Mouse (Mus musculus): ENCODE results near the gene Yif1a. TPM values are rescaled to one million over a fixed set of nuclear protein-coding genes. Genes with fewer than 3 reads are reported as not detected.
A peak's percentile ranks its signal among the peaks of the same experiment; 100 is the strongest.

Gene Yif1a
- polyA plus RNA-seq, 1 experiment from 2014 or later = 105 TPM

DNA sequence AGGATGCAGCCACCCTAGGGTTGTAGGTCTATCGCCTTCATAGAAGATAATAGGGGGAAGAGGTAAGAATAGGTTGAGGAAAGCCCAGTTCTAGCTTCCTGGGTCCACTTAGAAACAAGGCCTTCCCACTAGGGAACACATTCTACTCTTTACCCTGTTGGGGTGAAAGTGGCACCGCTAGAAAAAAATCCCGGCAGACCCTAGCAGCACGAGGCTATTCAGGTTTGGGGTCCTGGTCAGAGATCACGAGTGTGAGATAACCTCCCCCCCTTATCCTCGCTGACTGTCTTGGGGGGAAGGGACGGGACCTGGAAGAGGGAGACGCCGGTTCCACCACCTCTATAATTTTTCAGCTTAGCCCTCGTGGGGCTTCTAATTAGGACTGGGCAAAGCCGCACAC lies 17.3 kb upstream of the Yif1a start:
- DNase-seq (ENCODE audit: low spot score) = no peak
- 15% methylated on average over 11 of the region's 11 CpGs for WGBS
- no peak for TF ChIP-seq CTCF (IDR thresholded peaks at IDR 0.05)
- TF ChIP-seq EP300 (IDR thresholded peaks at IDR 0.05) = no peak
- Histone ChIP-seq H3K4me3 (ENCODE audit: low read depth, low read length) (peak overlapping the region; percentile 41; the same call in 1 of the 2 replicates), H3K4me2 (replicated peaks; ENCODE audit: low read depth, low read length) (peak overlapping the region; percentile 70), H3K9me3 (ENCODE audit: low read length) (no peaks in the 10 kb centered on the region), H3K27ac (ENCODE audit: low read length) (0 out of 2 replicates have a peak overlapping the region, but pooled peaks have one; percentile 2), H3K36me3 (ENCODE audit: insufficient read depth, low read length) (no peaks in the 10 kb centered on the region), H3K9ac (replicated peaks; ENCODE audit: low read depth) (0 out of 2 replicates have a peak overlapping the region, but pooled peaks have one; percentile 16), H3K27me3 (replicated peaks; ENCODE audit: insufficient read depth, low read length) (0 out of 2 replicates have a peak, but pooled peaks cover 11% of the 10 kb centered on the region), H3K4me1 (ENCODE audit: insufficient read depth, low read depth, low read length) (peaks cover 14% of the 10 kb centered on the region; the same call in 1 of the 2 replicates)
- no peak for ATAC-seq

DNA sequence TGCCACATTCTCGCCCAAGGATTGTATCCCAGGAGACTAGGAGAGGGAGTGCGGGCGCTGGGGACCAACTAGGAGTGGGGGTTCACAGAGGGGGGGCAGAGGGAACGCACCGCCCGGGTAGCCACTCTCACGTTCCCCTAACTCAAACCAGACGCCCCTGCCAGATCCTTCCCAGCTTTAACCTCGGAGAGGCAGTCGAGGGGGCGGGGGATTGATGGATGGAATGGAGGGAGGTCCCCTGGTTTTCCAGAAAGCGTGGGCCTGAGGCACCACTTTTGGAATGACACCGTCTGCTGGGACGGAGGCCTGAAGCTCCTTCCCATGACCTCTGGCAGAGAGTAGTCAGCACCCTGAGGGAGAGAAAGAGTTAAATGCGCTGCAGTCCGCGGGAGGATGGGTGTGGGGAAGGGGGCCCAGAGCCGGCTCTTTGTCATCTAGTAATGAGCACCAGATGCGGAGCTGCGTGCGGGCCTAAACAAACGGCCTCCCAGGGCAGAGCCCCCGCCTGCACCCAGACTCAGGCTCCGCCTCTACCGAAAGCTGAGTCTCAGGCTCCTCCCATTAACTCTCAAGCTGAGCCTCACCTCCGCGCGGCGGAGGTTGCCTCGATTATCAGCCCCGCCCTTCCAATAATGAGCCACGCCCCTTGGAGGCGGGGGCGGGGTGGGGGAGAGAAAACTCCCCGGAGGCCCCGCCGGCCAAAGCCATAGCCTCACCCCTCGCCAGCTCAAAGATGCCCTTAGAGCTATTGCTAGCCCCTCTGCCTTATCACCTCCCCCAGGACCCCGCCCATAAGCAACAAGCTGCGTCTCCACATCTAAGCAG lies 16.6 kb upstream of the Yif1a start:
- peak; percentile 80 for ATAC-seq

DNA sequence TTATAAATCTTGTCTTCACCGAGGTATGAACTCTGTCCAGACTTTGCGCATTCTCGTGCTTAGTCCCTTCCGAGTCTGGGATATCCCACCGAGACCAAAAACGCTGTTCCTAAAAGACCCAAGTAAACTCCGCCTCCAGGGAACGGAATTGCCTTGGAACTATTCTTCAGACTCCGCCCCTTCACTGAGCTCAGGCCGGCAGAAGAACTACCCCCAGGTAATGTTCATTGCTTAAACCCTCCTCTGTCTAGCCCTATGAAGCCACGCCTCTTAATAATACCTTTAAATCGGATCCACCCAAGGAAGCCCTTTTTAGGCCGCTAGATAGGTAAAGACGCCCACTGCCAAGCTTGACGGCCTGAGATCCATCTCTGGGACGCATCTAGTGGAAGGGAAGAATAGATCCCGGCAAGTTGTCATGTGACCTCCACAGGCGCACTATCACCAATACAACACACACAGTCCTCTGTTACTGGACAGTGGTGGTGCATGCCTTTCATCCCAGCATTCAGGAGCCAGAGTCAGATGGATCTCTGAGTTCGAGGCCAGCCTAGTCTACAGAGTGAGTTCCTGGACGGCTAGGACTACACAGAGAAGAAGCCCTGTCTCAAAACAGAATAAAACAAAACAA lies 15.8 kb upstream of the Yif1a start:
- Histone ChIP-seq H3K9me3 (ENCODE audit: low read length) (no peaks in the 10 kb centered on the region), H3K4me1 (ENCODE audit: insufficient read depth, low read depth, low read length) (peaks cover 7% of the 10 kb centered on the region; the same call in 1 of the 2 replicates), H3K36me3 (ENCODE audit: insufficient read depth, low read length) (no peaks in the 10 kb centered on the region), H3K4me3 (ENCODE audit: low read depth, low read length) (peak overlapping the region; percentile 41), H3K27ac (ENCODE audit: low read length) (peak overlapping the region; percentile 11; the same call in 1 of the 2 replicates), H3K27me3 (replicated peaks; ENCODE audit: insufficient read depth, low read length) (0 out of 2 replicates have a peak, but pooled peaks cover 11% of the 10 kb centered on the region), H3K9ac (replicated peaks; ENCODE audit: low read depth) (no peak overlapping the region), H3K4me2 (replicated peaks; ENCODE audit: low read depth, low read length) (peak overlapping the region; percentile 70)
- DNase-seq (ENCODE audit: low spot score) (peak; percentile 60), ATAC-seq (peak; percentile 6)
- TF ChIP-seq CTCF (IDR thresholded peaks at IDR 0.05) (no peak), EP300 (IDR thresholded peaks at IDR 0.05) (no peak)
- 3% methylated on average over 20 of the region's 20 CpGs for WGBS

More for the DNA sequence above, 16.6 kb upstream of the Yif1a start:
- TF ChIP-seq EP300 (IDR thresholded peaks at IDR 0.05) (no peak), CTCF (IDR thresholded peaks at IDR 0.05) (no peak)
- DNase-seq (ENCODE audit: low spot score) = peak; percentile 92
- 2% methylated on average over 38 of the region's 40 CpGs for WGBS
- Histone ChIP-seq H3K27ac (ENCODE audit: low read length) (peak overlapping the region; percentile 11; the same call in 1 of the 2 replicates), H3K4me2 (replicated peaks; ENCODE audit: low read depth, low read length) (peak overlapping the region; percentile 70), H3K9ac (replicated peaks; ENCODE audit: low read depth) (0 out of 2 replicates have a peak overlapping the region, but pooled peaks have one; percentile 16), H3K9me3 (ENCODE audit: low read length) (no peaks in the 10 kb centered on the region), H3K27me3 (replicated peaks; ENCODE audit: insufficient read depth, low read length) (0 out of 2 replicates have a peak, but pooled peaks cover 11% of the 10 kb centered on the region), H3K4me3 (ENCODE audit: low read depth, low read length) (peak overlapping the region; percentile 41), H3K4me1 (ENCODE audit: insufficient read depth, low read depth, low read length) (peaks cover 14% of the 10 kb centered on the region; the same call in 1 of the 2 replicates), H3K36me3 (ENCODE audit: insufficient read depth, low read length) (no peaks in the 10 kb centered on the region)

DNA sequence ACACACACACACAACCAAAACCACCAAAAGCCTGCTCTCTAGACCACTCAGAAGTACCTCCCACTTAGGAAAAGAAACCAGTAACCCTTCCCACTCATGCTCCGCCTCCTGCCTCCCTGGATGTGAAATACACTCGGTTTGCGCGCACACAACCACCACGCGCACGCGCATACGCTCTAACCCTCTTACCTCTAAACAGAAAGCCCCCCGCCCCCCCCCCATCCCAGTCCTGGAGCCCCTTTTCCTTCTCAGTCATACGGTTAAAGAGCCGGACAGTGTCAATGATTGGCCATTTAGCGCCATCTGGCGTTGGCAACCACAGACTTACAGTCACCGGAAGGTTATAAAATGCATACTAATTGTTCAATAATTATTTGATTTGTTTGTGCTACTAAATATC lies 15.3 kb upstream of the Yif1a start:
- H3K27ac ChIP-seq (ENCODE audit: low read length) = no peak overlapping the region

DNA sequence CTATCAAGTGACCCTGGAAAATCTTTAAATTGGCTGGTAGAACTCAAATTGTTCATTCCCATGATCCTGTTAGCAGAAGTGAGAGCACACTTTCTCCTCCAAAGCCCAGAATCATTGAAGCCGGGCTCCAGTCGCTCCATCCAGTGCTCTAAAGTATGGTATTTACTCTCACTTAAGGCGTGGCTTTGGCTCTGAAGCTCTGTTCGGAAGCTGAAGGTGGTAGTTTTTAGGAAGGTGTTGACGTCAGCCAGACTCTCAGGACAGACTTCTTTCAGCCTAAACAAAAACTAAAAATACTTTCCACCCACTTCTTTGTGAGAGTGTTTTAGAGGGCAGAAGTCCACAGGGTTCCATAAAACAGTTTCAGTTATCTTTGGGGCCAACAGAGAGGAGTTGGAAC lies 14.8 kb upstream of the Yif1a start:
- DNase-seq (ENCODE audit: low spot score) (no peak), ATAC-seq (no peak)
- no peak overlapping the region for H3K4me3 ChIP-seq (ENCODE audit: low read depth, low read length)
- no peak overlapping the region; the same call in 1 of the 2 replicates for H3K4me2 ChIP-seq (replicated peaks; ENCODE audit: low read depth, low read length)
- H3K27ac ChIP-seq (ENCODE audit: low read length) = no peak overlapping the region
- H3K4me1 ChIP-seq (ENCODE audit: insufficient read depth, low read depth, low read length) = peaks cover under 1% of the 10 kb centered on the region; the same call in 1 of the 2 replicates
- no peaks in the 10 kb centered on the region for H3K36me3 ChIP-seq (ENCODE audit: insufficient read depth, low read length)
- no peak for TF ChIP-seq CTCF (IDR thresholded peaks at IDR 0.05)
- 0 out of 2 replicates have a peak, but pooled peaks have one; percentile 20 for TF ChIP-seq EP300 (IDR thresholded peaks at IDR 0.05)
- no peak overlapping the region for H3K9ac ChIP-seq (replicated peaks; ENCODE audit: low read depth)
- 23% methylated on average over 5 of the region's 5 CpGs for WGBS
- H3K27me3 ChIP-seq (replicated peaks; ENCODE audit: insufficient read depth, low read length) = 0 out of 2 replicates have a peak, but pooled peaks cover 8% of the 10 kb centered on the region
- H3K9me3 ChIP-seq (ENCODE audit: low read length) = no peaks in the 10 kb centered on the region

More for the DNA sequence above, 15.3 kb upstream of the Yif1a start:
- no peaks in the 10 kb centered on the region for H3K36me3 ChIP-seq (ENCODE audit: insufficient read depth, low read length)
- no peak overlapping the region for H3K9ac ChIP-seq (replicated peaks; ENCODE audit: low read depth)
- ATAC-seq (peak; percentile 47), DNase-seq (ENCODE audit: low spot score) (peak; percentile 67)
- H3K4me2 ChIP-seq (replicated peaks; ENCODE audit: low read depth, low read length) = peak overlapping the region; percentile 70
- peaks cover 6% of the 10 kb centered on the region; the same call in 1 of the 2 replicates for H3K4me1 ChIP-seq (ENCODE audit: insufficient read depth, low read depth, low read length)
- 1% methylated on average over 15 of the region's 15 CpGs for WGBS
- H3K9me3 ChIP-seq (ENCODE audit: low read length) = no peaks in the 10 kb centered on the region
- peak overlapping the region; percentile 41 for H3K4me3 ChIP-seq (ENCODE audit: low read depth, low read length)
- H3K27me3 ChIP-seq (replicated peaks; ENCODE audit: insufficient read depth, low read length) = 0 out of 2 replicates have a peak, but pooled peaks cover 11% of the 10 kb centered on the region
- peak; percentile 74 for TF ChIP-seq CTCF (IDR thresholded peaks at IDR 0.05)
- TF ChIP-seq EP300 (IDR thresholded peaks at IDR 0.05) = no peak

DNA sequence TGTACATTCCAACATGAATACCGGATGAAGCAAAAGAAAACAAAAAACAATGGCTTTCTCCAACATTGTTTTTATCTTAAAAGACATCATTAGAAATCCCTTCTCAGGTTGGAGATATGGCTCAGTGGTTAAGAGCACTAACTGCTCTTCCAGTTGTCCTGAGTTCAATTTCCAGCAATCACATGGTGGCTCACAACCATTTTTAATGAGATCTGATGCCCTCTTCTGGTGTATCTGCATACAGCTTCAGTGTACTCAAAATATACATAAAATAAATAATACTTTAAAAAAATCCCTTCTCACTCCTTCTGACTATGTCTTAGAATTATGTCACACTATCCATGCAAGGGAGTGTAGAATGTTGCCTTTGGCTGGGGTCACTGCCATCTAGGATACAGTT lies 9.1 kb upstream of the Yif1a start:
- Histone ChIP-seq H3K9me3 (ENCODE audit: low read length) (no peaks in the 10 kb centered on the region), H3K4me3 (ENCODE audit: low read depth, low read length) (no peak overlapping the region), H3K4me1 (ENCODE audit: insufficient read depth, low read depth, low read length) (no peaks in the 10 kb centered on the region), H3K9ac (replicated peaks; ENCODE audit: low read depth) (no peak overlapping the region), H3K36me3 (ENCODE audit: insufficient read depth, low read length) (no peaks in the 10 kb centered on the region), H3K4me2 (replicated peaks; ENCODE audit: low read depth, low read length) (no peak overlapping the region), H3K27me3 (replicated peaks; ENCODE audit: insufficient read depth, low read length) (peaks cover 28% of the 10 kb centered on the region; the same call in 1 of the 2 replicates), H3K27ac (ENCODE audit: low read length) (no peak overlapping the region)
- WGBS = 87% methylated on average over 1 of the region's 1 CpGs
- ATAC-seq (no peak), DNase-seq (ENCODE audit: low spot score) (no peak)
- TF ChIP-seq CTCF (IDR thresholded peaks at IDR 0.05) (no peak), EP300 (IDR thresholded peaks at IDR 0.05) (no peak)
